Mouse (Mus musculus): ENCODE results near the gene Dop1b. TPM values are rescaled to one million over a fixed set of nuclear protein-coding genes. Genes with fewer than 3 reads are reported as not detected.
"Not testable (repeated sequence)": the region's sequence is repeated elsewhere in the genome, so short reads cannot be mapped to it uniquely, and the experiment has no call there.

The Dop1b gene
- polyA plus RNA-seq, 1 experiment from 2014 or later = 21.7 TPM

DNA sequence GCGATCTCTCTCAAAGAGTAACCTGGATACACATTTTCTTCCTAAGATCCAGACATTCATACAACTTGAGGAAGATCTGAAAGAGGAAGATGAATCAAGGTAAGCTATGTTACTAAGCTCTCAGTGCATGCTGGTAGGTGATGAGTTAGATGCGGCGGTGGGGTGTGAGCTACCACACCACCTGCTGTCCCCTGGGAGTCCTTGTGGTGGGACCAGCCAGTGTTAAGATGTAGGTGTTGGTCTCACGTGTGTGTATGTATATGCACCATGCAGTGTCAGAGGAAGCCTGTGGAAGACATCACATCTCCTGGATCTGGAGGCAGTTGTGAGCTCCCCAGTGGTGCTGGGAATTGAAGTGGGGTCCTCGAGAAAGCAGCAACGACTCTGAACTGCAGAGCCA lies 95.5 kb downstream of the Dop1b start:
- Histone ChIP-seq H3K9me3 (peaks cover 12% of the 10 kb centered on the region), H3K9ac (replicated peaks) (no peak overlapping the region), H3K27ac (replicated peaks) (no peak overlapping the region), H3K4me2 (replicated peaks) (no peak overlapping the region), H3K36me3 (peaks cover 57% of the 10 kb centered on the region), H3K4me3 (no peak overlapping the region), H3K4me1 (no peaks in the 10 kb centered on the region), H3K27me3 (no peaks in the 10 kb centered on the region)
- WGBS = 93% methylated on average over 6 of the region's 6 CpGs
- no peak for ATAC-seq (ENCODE audit: low FRiP score, low read depth)

DNA sequence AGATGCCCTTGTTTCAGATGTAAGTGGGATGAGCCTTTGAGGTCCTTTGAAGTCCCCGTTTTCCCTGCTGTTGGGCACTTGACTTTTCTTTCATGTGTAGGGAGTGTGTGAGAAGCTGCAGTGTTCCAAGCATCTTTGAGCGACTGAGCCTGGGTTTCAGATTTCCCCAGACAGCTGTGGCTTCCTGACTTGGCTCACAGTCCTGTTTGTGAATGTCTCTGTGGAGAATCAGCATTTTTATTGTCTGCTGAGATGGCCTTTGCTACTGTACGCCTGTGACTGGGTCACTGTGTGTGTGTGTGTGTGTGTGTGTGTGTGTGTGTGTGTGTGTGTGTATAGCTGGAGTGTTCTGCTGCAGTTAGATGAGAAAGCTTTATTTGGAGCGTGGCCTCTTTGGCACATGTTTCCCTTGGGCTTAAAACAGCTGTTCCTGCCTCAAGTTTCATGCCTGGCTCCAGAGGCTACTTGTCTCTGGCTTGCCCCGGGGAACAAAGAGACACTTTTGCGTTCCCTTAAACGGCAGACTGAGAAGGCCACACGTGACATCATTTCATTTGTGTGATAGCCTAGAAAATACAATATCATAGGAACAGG lies 96.4 kb downstream of the Dop1b start:
- peaks cover 14% of the 10 kb centered on the region for H3K9me3 ChIP-seq
- H3K4me1 ChIP-seq = no peaks in the 10 kb centered on the region
- 0 out of 2 replicates have a peak overlapping the region, but pooled peaks have one; percentile 11 for H3K9ac ChIP-seq (replicated peaks)
- 62% methylated on average over 8 of the region's 8 CpGs for WGBS
- H3K4me3 ChIP-seq = no peak overlapping the region
- H3K36me3 ChIP-seq = peaks cover 63% of the 10 kb centered on the region
- no peak overlapping the region for H3K27ac ChIP-seq (replicated peaks)
- no peak overlapping the region for H3K4me2 ChIP-seq (replicated peaks)
- no peak for ATAC-seq (ENCODE audit: low FRiP score, low read depth)
- H3K27me3 ChIP-seq = no peaks in the 10 kb centered on the region

DNA sequence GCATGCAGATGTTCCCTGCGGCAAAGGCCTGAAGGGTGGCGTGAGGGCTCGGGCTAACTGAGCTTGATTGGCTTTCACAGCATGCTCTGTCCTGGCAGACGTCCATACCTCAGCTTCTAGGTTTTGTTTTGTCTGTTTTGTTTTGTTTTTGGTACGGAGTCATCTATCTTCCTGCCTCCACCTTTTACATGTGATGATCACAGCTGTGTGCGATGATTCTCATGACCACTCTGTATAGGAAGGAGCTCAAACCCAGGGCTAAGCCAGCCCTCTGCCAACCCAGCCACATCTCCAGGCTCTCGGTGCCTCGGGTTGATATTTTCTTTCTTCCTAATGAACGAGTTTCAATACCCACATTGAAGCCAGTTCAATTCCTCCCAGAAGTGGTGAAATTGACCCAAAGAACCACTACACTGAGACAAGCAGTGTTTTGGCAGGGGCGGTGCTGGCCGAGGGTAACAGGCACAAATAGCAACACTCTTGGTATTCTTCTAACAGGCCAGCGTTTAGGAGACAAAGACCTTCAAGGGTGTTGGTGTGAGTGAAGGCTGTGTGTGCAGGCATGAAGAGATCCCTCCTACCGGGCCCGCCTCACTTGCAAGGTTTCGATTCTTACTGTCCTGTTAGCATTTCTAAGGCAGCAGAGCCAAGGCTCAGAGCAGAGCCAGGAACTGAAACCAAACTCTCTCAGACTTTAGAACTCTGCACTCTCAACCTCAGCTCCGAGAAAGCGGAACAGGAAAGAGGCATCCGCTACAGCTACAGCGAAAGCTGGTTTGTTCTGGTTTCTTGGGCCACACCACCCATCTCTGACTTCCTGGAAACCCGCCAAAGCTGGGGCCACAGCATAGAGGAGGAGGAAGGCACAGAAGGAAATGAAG lies 104.4 kb downstream of the Dop1b start:
- no peak for ATAC-seq (ENCODE audit: low FRiP score, low read depth)
- 71% methylated on average over 20 of the region's 20 CpGs for WGBS
- H3K4me2 ChIP-seq (replicated peaks) = no peak overlapping the region
- H3K27ac ChIP-seq (replicated peaks) = no peak overlapping the region
- H3K36me3 ChIP-seq = peaks cover 16% of the 10 kb centered on the region
- no peak overlapping the region for H3K4me3 ChIP-seq
- no peaks in the 10 kb centered on the region for H3K4me1 ChIP-seq
- H3K27me3 ChIP-seq = no peaks in the 10 kb centered on the region
- peaks cover 12% of the 10 kb centered on the region for H3K9me3 ChIP-seq
- H3K9ac ChIP-seq (replicated peaks) = no peak overlapping the region

DNA sequence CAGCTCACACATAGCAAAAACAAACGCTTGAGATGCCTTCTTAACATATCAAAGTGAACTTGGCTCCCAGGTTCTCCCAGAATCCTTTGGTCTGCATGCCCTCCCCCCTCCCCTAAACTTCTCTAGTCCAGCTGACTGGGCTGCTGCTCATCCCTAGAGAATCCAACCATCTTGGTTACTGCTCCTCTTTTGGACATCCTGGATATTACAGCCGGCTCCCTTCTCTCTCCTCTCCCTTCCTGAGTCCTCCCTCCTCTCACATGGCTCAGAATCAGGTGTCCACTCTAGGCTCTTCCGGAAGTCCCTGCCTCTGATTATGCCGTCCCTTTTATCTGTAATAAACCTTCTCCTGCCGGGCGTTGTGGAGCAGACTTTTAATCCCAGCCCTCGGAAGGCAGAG lies 105.2 kb downstream of the Dop1b start:
- H3K4me1 ChIP-seq = no peaks in the 10 kb centered on the region
- no peak overlapping the region for H3K9ac ChIP-seq (replicated peaks)
- H3K27ac ChIP-seq (replicated peaks) = no peak overlapping the region
- no peak overlapping the region for H3K4me3 ChIP-seq
- no peak overlapping the region for H3K4me2 ChIP-seq (replicated peaks)
- peaks cover 8% of the 10 kb centered on the region for H3K36me3 ChIP-seq
- no peak for ATAC-seq (ENCODE audit: low FRiP score, low read depth)
- peaks cover 5% of the 10 kb centered on the region; the same call in 1 of the 2 replicates for H3K9me3 ChIP-seq
- WGBS = 81% methylated on average over 7 of the region's 7 CpGs
- H3K27me3 ChIP-seq = no peaks in the 10 kb centered on the region

DNA sequence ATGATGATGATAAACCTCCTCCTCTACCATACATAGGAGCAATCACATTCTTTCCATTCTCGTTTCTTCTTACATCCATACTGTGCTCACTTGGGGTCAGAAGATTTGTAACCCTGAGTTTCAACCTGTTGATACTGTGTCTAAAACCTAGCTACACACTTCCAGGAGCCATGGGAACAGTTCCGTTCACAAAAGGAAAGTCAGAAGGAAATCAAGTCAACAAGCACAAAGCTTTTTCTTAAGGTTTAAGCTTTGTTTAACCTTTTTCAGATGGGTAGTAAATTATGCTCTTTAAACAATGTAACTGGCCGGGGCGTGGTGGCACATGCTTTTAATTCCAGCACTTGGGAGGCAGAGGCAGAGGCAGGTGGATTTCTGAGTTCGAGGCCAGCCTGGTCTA lies 105.7 kb downstream of the Dop1b start:
- no peaks in the 10 kb centered on the region for H3K4me1 ChIP-seq
- H3K4me2 ChIP-seq (replicated peaks) = no peak overlapping the region
- H3K9me3 ChIP-seq = no peaks in the 10 kb centered on the region
- H3K36me3 ChIP-seq = peaks cover 3% of the 10 kb centered on the region
- no peak overlapping the region for H3K27ac ChIP-seq (replicated peaks)
- no peak overlapping the region for H3K9ac ChIP-seq (replicated peaks)
- WGBS = 90% methylated on average over 5 of the region's 5 CpGs
- no peak overlapping the region for H3K4me3 ChIP-seq
- no peak for ATAC-seq (ENCODE audit: low FRiP score, low read depth)
- no peaks in the 10 kb centered on the region for H3K27me3 ChIP-seq

DNA sequence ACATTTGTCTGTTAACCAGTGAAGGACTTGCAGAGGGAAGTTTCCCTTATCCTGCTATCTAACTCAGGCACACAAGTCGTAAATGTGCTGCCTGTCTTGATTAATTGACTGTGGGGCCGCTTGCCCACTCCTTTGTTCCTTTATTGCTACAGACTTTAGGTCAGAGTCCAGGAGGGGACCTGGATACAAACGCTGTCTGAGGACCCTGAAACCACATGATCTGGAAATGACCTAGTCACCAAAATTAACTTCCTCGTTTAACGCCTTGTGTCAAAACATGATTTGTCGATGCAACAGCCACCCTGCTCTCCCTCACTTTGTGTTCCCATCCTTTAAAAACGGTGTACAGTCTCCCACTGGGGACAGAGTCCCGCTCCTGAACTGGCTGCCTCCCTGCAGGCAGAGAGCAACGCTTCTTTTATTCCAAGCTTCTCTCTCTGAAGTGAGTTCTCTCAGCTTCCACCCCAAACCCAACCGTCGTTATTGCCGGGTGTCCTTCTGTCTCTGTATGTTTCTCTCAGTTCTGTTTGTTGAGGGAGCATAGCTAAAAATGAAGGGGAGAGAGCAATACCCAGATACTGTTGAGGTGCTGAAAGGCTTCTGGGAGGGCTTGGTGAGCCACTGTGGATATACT lies 107.1 kb downstream of the Dop1b start:
- no peak for ATAC-seq (ENCODE audit: low FRiP score, low read depth)
- Histone ChIP-seq H3K4me2 (replicated peaks) (no peak overlapping the region), H3K4me1 (no peaks in the 10 kb centered on the region), H3K4me3 (no peak overlapping the region), H3K27ac (replicated peaks) (no peak overlapping the region), H3K9ac (replicated peaks) (no peak overlapping the region), H3K36me3 (no peaks in the 10 kb centered on the region), H3K27me3 (no peaks in the 10 kb centered on the region), H3K9me3 (0 out of 2 replicates have a peak, but pooled peaks cover 8% of the 10 kb centered on the region)
- WGBS = 68% methylated on average over 12 of the region's 12 CpGs

DNA sequence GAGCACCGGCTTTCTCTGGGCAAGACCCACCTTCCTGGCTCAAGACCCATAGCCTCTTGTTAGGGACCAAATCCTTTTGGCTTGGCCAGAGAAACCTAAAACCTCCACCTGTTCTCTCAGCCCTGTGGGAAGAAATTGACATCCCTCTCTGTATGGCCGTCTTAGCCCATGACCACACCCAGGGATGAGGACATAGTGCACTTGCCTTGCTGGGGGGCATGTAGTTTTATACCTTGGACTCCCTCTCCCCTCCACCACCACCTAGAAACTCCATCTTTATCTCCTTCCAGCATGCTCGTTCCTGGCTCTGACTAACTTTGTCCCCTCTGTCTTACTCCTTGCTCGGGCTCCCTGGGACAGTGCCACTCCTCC lies 107.6 kb downstream of the Dop1b start:
- no peak for ATAC-seq (ENCODE audit: low FRiP score, low read depth)
- Histone ChIP-seq H3K4me2 (replicated peaks) (no peak overlapping the region), H3K27me3 (no peaks in the 10 kb centered on the region), H3K36me3 (no peaks in the 10 kb centered on the region), H3K9me3 (0 out of 2 replicates have a peak, but pooled peaks cover 8% of the 10 kb centered on the region), H3K4me1 (no peaks in the 10 kb centered on the region), H3K4me3 (no peak overlapping the region), H3K9ac (replicated peaks) (no peak overlapping the region), H3K27ac (replicated peaks) (no peak overlapping the region)
- 81% methylated on average over 4 of the region's 4 CpGs for WGBS

DNA sequence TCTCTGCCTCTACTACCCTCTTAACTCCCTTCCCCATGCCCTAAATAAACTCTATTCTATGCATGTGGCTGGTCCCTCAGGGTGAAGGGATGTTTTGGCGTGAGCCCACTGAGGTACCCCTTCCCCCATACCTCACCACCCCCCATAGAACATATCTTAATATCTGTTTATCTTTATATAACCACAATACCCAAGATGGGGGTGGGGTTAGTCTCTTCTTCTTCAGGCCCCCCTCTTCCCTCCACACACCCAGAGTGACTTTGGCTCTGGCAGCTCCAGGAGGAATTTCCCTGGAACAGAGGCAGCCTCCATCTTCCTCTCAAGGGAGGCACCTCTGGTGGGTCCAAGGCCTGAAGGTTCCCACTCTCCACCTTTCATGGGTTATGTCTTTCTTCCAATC lies 108.3 kb downstream of the Dop1b start:
- H3K4me1 ChIP-seq = no peaks in the 10 kb centered on the region
- H3K36me3 ChIP-seq = no peaks in the 10 kb centered on the region
- H3K27me3 ChIP-seq = no peaks in the 10 kb centered on the region
- H3K9ac ChIP-seq (replicated peaks) = no peak overlapping the region
- H3K4me2 ChIP-seq (replicated peaks) = no peak overlapping the region
- 89% methylated on average over 1 of the region's 1 CpGs for WGBS
- no peak overlapping the region for H3K4me3 ChIP-seq
- no peak overlapping the region for H3K27ac ChIP-seq (replicated peaks)
- 0 out of 2 replicates have a peak, but pooled peaks cover 8% of the 10 kb centered on the region for H3K9me3 ChIP-seq
- no peak for ATAC-seq (ENCODE audit: low FRiP score, low read depth)

DNA sequence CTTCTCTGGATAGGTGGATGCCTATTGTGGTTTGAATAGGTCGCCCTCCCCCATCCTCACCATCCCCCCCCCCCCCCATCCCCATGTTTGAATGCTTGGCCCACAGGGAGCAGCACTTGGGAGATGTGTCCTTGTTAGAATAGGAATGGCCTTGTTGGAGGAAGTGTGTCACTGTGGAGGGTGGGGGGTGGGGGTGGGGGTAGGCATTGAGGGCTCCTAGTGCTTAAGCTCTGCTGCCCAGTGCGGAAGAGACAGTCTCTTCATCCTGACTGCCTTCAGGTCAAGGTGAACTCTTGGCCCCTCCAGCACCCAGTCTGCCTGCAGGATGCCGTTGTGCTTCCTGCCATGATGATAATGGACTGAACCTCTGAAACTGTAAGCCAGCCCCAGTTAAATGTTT lies 110.0 kb downstream of the Dop1b start:
- ATAC-seq (ENCODE audit: low FRiP score, low read depth) = no peak
- 91% methylated on average over 3 of the region's 3 CpGs for WGBS
- H3K9ac ChIP-seq (replicated peaks) = no peak overlapping the region
- no peak overlapping the region for H3K27ac ChIP-seq (replicated peaks)
- no peak overlapping the region for H3K4me3 ChIP-seq
- H3K36me3 ChIP-seq = no peaks in the 10 kb centered on the region
- H3K9me3 ChIP-seq = 0 out of 2 replicates have a peak, but pooled peaks cover 8% of the 10 kb centered on the region
- no peaks in the 10 kb centered on the region for H3K4me1 ChIP-seq
- H3K4me2 ChIP-seq (replicated peaks) = no peak overlapping the region
- peaks cover 6% of the 10 kb centered on the region; the same call in 1 of the 2 replicates for H3K27me3 ChIP-seq

DNA sequence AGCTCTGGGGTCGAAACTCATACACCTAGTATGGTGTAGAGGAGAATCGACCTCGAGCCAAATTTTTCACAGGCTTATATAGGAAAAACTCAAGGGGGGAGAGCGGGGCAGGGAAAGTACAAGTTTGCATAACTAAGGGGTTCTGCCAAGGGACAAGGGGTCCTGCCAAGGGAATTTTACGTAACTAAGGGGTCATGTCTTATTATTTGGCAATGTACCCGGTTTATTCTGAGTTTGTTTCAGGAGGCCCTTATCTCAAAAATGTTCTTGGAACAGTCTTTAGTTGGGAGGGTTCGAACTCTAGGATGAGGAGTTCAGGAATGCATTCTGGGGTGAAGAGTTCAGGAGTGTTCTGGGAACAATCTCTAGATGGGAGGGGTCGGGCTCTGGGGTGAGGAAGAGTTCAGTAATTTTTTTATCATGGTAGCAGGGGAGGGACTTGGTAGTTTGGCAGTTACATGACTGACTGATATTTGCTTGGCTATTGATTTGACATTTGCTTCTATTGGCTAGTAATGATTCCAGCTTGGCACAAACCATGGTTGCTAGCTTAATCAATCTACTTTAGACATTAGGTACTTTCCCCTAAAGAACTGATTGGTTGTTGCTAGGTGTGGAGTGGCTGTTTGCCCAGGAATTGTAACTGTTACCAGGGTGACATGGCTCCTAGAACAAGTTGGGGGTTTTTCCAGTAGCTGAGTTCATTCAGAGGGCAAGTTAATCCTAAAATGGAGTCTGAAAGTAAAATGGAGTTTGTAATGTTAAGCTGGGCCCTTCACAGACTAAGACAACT lies 110.9 kb downstream of the Dop1b start:
- not testable (repeated sequence) for H3K4me2 ChIP-seq (replicated peaks); H3K27me3 ChIP-seq; H3K4me1 ChIP-seq; ATAC-seq (ENCODE audit: low FRiP score, low read depth); H3K9ac ChIP-seq (replicated peaks); H3K4me3 ChIP-seq; H3K9me3 ChIP-seq; H3K36me3 ChIP-seq; H3K27ac ChIP-seq (replicated peaks)
- WGBS = 90% methylated on average over 4 of the region's 8 CpGs

DNA sequence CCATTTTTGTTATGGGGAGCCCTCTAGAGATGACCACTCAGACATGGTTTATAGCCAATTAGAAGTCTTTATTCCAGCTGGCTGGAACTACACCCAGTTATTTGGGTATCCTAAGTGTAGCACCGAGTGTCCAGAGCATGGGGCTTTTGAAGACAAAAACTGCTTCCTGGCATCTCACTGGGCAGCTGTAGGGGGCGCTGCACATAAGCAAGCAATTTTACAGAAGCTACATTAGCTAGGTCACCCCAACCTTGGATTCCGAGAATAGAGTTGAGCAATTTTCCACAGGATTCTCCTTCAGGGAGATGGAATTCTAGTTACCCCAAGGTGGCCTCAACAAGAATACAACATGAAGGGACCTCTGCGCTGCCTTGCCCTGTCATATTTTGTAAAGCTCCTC lies 113.1 kb downstream of the Dop1b start:
- Histone ChIP-seq H3K9me3 (0 out of 2 replicates have a peak, but pooled peaks cover 8% of the 10 kb centered on the region), H3K4me2 (replicated peaks) (no peak overlapping the region), H3K36me3 (no peaks in the 10 kb centered on the region), H3K4me3 (no peak overlapping the region), H3K27ac (replicated peaks) (no peak overlapping the region), H3K9ac (replicated peaks) (no peak overlapping the region), H3K27me3 (peaks cover 6% of the 10 kb centered on the region; the same call in 1 of the 2 replicates), H3K4me1 (no peaks in the 10 kb centered on the region)
- ATAC-seq (ENCODE audit: low FRiP score, low read depth) = no peak
- WGBS = 83% methylated on average over 4 of the region's 4 CpGs
